Mouse (Mus musculus): ENCODE results near the gene Nodal.

- TF ChIP-seq CTCF (IDR thresholded peaks at IDR 0.05; ENCODE audit: extremely low read depth, insufficient read length, insufficient replicate concordance, low read depth, low read length) (no peak), POLR2A (IDR thresholded peaks at IDR 0.05; ENCODE audit: low read depth, low read length) (no peak)
Measured at GRCm38 (mm10) chr10:61389020-61389419, 28.8 kb upstream of the Nodal start.

All from small intestine, adult 2 months (tissue).